Mouse (Mus musculus) MEL (cell line): ENCODE results near the gene Dtnb. TPM values are rescaled to one million over a fixed set of nuclear protein-coding genes. Genes with fewer than 3 reads are reported as not detected.

Experiments used
- DNase-seq: peaks from one replicate; pipeline ENCODE4 v3.0.0; 2011; ENCODE audit warnings: low read depth, low spot score
- H3K27ac ChIP-seq: 2 replicates; pipeline ENCODE4 v1.5.1; 2012; ENCODE audit warnings: low read depth, mild to moderate bottlenecking, control low read depth, low read length, moderate library complexity; ENCODE audit not compliant: control insufficient read depth
- H3K27me3 ChIP-seq, 2 experiments: fragments of 150-350 bp in 1 of 2; sonication (generic) in 1 of 2; 2 replicates each; pipeline ENCODE4 v1.6.1; 2012; ENCODE audit warnings: low read length in 2 of 2, mild to moderate bottlenecking in 2 of 2, improper control_type of control experiment in 1 of 2, moderate library complexity in 1 of 2; ENCODE audit not compliant: insufficient read depth in 2 of 2, control insufficient read depth in 1 of 2
- H3K36me3 ChIP-seq, 2 experiments: 2 replicates each; pipeline ENCODE4 v1.6.1; 2012 to 2014; ENCODE audit warnings: low read length in 2 of 2, improper control_type of control experiment in 1 of 2, inconsistent platforms in 1 of 2, mild to moderate bottlenecking in 1 of 2; ENCODE audit not compliant: insufficient read depth in 2 of 2, control insufficient read depth in 1 of 2
- H3K4me1 ChIP-seq, 2 experiments: fragments of 150-350 bp in 1 of 2; sonication (generic) in 1 of 2; 2 replicates each; pipeline ENCODE4 v1.6.1; 2012; ENCODE audit warnings: low read length in 2 of 2, improper control_type of control experiment in 1 of 2, mild to moderate bottlenecking in 1 of 2; ENCODE audit not compliant: insufficient read depth in 2 of 2, control insufficient read depth in 1 of 2
- H3K4me3 ChIP-seq, 2 experiments: fragments of 150-350 bp in 1 of 2; sonication (generic) in 1 of 2; 2 replicates each; pipeline ENCODE4 v1.5.1; 2012; ENCODE audit warnings: low read depth in 2 of 2, low read length in 2 of 2, mild to moderate bottlenecking in 2 of 2, moderate library complexity in 2 of 2, control low read depth in 1 of 2, improper control_type of control experiment in 1 of 2; ENCODE audit not compliant: control insufficient read depth in 1 of 2, insufficient read depth in 1 of 2
- H3K79me2 ChIP-seq: 2 replicates; pipeline ENCODE4 v1.6.1; 2012; ENCODE audit warnings: mild to moderate bottlenecking, low read length, moderate library complexity; ENCODE audit not compliant: control insufficient read depth, poor library complexity, insufficient read depth
- H3K9ac ChIP-seq: 2 replicates; pipeline ENCODE4 v1.6.1; 2012; ENCODE audit warnings: low read depth, mild to moderate bottlenecking, control low read depth, low read length, moderate library complexity; ENCODE audit not compliant: control insufficient read depth, poor library complexity, severe bottlenecking
- H3K9me3 ChIP-seq: fragments of 150-350 bp; sonication (generic); replicated peaks from 2 replicates; pipeline ENCODE4 v1.6.1; 2012; ENCODE audit warnings: mild to moderate bottlenecking, low read length, improper control_type of control experiment, moderate library complexity; ENCODE audit not compliant: insufficient read depth
- BHLHE40 ChIP-seq: IDR thresholded peaks from 2 replicates; pipeline ENCODE4 v1.6.1; 2012; ENCODE audit warnings: low read depth, mild to moderate bottlenecking, inconsistent platforms, low read length, improper control_type of control experiment, borderline replicate concordance
- CHD1 ChIP-seq: IDR thresholded peaks from 2 replicates; pipeline ENCODE4 v1.6.1; 2012; ENCODE audit warnings: low read depth, mild to moderate bottlenecking, inconsistent platforms, low read length, improper control_type of control experiment
- E2F4 ChIP-seq: IDR thresholded peaks from 2 replicates; pipeline ENCODE4 v1.6.1; 2011; ENCODE audit warnings: low read depth, low read length, improper control_type of control experiment, borderline replicate concordance
- EP300 ChIP-seq, 2 experiments: IDR thresholded peaks; 2 replicates each; pipeline ENCODE4 v1.6.1; 2011; ENCODE audit warnings: improper control_type of control experiment in 2 of 2, low read length in 2 of 2, low read depth in 1 of 2, mild to moderate bottlenecking in 1 of 2
- ETS1 ChIP-seq: IDR thresholded peaks from 2 replicates; pipeline ENCODE4 v1.6.1; 2012; ENCODE audit warnings: low read depth, mild to moderate bottlenecking, inconsistent platforms, low read length, improper control_type of control experiment, moderate library complexity
- HCFC1 ChIP-seq: IDR thresholded peaks from 2 replicates; pipeline ENCODE4 v1.6.1; 2012; ENCODE audit warnings: low read depth, mild to moderate bottlenecking, inconsistent platforms, low read length, improper control_type of control experiment, moderate library complexity
- JUND ChIP-seq: IDR thresholded peaks from 2 replicates; pipeline ENCODE4 v1.6.1; 2011; ENCODE audit warnings: low read depth, mild to moderate bottlenecking, improper control_type of control experiment, low read length
- KAT2A ChIP-seq: conservative IDR thresholded peaks from 2 replicates; pipeline ENCODE4 v1.6.1; 2012; ENCODE audit warnings: low read depth, low read length, improper control_type of control experiment, inconsistent platforms
- MAFK ChIP-seq: IDR thresholded peaks from 2 replicates; pipeline ENCODE4 v1.6.1; 2011; ENCODE audit warnings: low read depth, mild to moderate bottlenecking, low read length, improper control_type of control experiment, borderline replicate concordance
- MAX ChIP-seq: IDR thresholded peaks from 2 replicates; pipeline ENCODE4 v1.6.1; 2011; ENCODE audit warnings: low read length, improper control_type of control experiment
- MXI1 ChIP-seq: IDR thresholded peaks from 2 replicates; pipeline ENCODE4 v1.6.1; 2011; ENCODE audit warnings: mild to moderate bottlenecking, low read depth, low read length, improper control_type of control experiment
- MYB ChIP-seq: IDR thresholded peaks from 2 replicates; pipeline ENCODE4 v1.6.1; 2011; ENCODE audit warnings: mild to moderate bottlenecking, low read depth, low read length, improper control_type of control experiment
- NELFE ChIP-seq: IDR thresholded peaks from 2 replicates; pipeline ENCODE4 v1.6.1; 2011; ENCODE audit warnings: low read depth, low read length, improper control_type of control experiment
- NRF1 ChIP-seq: IDR thresholded peaks from 2 replicates; pipeline ENCODE4 v1.6.1; 2014; ENCODE audit warnings: low read depth, mild to moderate bottlenecking, inconsistent platforms, low read length, improper control_type of control experiment, moderate library complexity; ENCODE audit not compliant: poor library complexity, insufficient read depth, severe bottlenecking
- RAD21 ChIP-seq: IDR thresholded peaks from 2 replicates; pipeline ENCODE4 v1.6.1; 2011; ENCODE audit warnings: mild to moderate bottlenecking, low read depth, low read length, improper control_type of control experiment
- RCOR1 ChIP-seq: IDR thresholded peaks from 2 replicates; pipeline ENCODE4 v1.6.1; 2012; ENCODE audit warnings: low read depth, mild to moderate bottlenecking, inconsistent platforms, low read length, improper control_type of control experiment
- USF1 ChIP-seq: IDR thresholded peaks from 2 replicates; pipeline ENCODE4 v1.6.1; 2014; ENCODE audit warnings: low read depth, mild to moderate bottlenecking, inconsistent platforms, low read length, improper control_type of control experiment, moderate library complexity
- USF2 ChIP-seq, 2 experiments: IDR thresholded peaks; 2 replicates each; pipeline ENCODE4 v1.6.1; 2011 to 2012; ENCODE audit warnings: improper control_type of control experiment in 2 of 2, low read length in 2 of 2, borderline replicate concordance in 1 of 2, inconsistent platforms in 1 of 2, low read depth in 1 of 2, mild to moderate bottlenecking in 1 of 2; ENCODE audit not compliant: insufficient read depth in 1 of 2
- polyA plus RNA-seq, 2 experiments: library from polyadenylated mRNA; stranded (reverse) in 1 of 2; unstranded in 1 of 2; fragments of >175 nt in 1 of 2; fragments of >200 nt in 1 of 2; gene quantifications; 2 replicates each; pipeline versions ENCODE4 v1.2.1 to v1.2.4; 2012; ENCODE audit warnings: low replicate concordance in 2 of 2, low read depth in 1 of 2; ENCODE audit not compliant: insufficient read length in 2 of 2, insufficient read depth in 1 of 2, missing spikeins in 1 of 2
- total RNA-seq: library from RNA; depleted of rRNA; stranded (reverse); fragments of 300-350 nt; gene quantifications from 2 replicates; pipeline ENCODE4 v1.2.3, GENCODE M21; 2012

The Dtnb gene
- total and polyA plus RNA-seq, 3 experiments, result 18.6 to 24.9 TPM; not detected in 1

DNA sequence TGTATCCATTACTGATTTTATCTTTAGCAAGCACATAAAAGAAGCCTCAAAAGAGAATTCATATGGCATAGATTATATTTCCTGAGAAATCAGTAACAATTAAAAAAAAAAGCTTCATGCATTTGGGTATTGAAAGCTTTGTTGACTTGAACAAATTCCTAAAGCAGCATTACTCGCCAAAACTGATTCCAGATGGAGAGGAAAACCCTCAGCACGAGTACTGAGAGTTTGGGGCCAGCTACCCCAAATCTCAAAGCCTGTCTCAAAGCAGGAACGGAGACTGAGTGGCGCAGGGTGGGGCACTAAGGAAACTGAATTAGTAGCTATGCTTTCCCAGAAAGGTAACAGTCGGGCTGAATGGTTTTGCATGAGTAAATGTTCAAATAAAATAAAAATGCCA lies 108.5 kb downstream of the Dtnb start:
- Histone ChIP-seq H3K9ac (no peak overlapping the region), H3K27ac (no peak overlapping the region)
- TF ChIP-seq USF1 (no peak), KAT2A (no peak), MXI1 (no peak), RAD21 (no peak), NRF1 (no peak), MAX (no peak), NELFE (no peak)

DNA sequence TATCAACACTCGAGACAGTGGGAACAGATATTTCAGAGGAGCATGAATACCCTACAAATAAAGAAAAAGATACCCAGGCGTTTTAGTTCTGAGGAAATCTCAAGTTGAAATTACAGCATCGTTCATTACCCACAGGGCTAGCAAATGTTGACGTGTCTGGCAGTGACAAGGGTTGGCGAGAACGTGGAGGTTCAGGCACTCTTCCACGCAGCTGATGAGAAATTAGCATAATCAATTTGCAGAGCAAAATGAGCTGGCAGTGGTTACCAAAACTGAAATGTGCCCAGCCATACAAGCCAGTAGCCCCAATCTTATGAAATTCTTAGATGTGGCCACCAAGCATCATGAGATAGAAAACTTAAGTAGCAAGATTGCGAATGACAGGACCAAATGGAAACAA lies 110.9 kb downstream of the Dtnb start:
- H3K4me1 ChIP-seq, result no peaks in the 10 kb centered on the region
- no peak overlapping the region for H3K27ac ChIP-seq
- no peak overlapping the region for H3K4me3 ChIP-seq
- TF ChIP-seq JUND, result no peak
- no peak for TF ChIP-seq BHLHE40
- no peak for TF ChIP-seq MAFK
- TF ChIP-seq RCOR1, result no peak
- TF ChIP-seq MYB, result no peak
- no peak for TF ChIP-seq CHD1
- TF ChIP-seq EP300 (IDR thresholded peaks at IDR 0.05; ENCODE audit: low read depth in 1 of 2, low read length in 2 of 2), result no peak
- TF ChIP-seq RAD21, result no peak
- no peak for TF ChIP-seq USF2 (IDR thresholded peaks at IDR 0.05; ENCODE audit: borderline replicate concordance in 1 of 2, insufficient read depth in 1 of 2, low read depth in 1 of 2, low read length in 2 of 2)
- no peak for TF ChIP-seq KAT2A
- no peak for TF ChIP-seq ETS1
- TF ChIP-seq MAX, result no peak
- TF ChIP-seq NRF1, result no peak
- TF ChIP-seq E2F4, result no peak
- TF ChIP-seq HCFC1, result no peak
- TF ChIP-seq, all 39 proteins: peak for 0
- Histone ChIP-seq H3K27me3 (no peaks in the 10 kb centered on the region), H3K9ac (no peak overlapping the region), H3K36me3 (no peaks in the 10 kb centered on the region), H3K79me2 (no peaks in the 10 kb centered on the region), H3K9me3 (no peaks in the 10 kb centered on the region)
- DNase-seq, result no peak

More for the DNA sequence above, 108.5 kb downstream of the Dtnb start:
- Histone ChIP-seq H3K79me2 (no peaks in the 10 kb centered on the region), H3K4me1 (no peaks in the 10 kb centered on the region), H3K9me3 (no peaks in the 10 kb centered on the region), H3K4me3 (no peak overlapping the region), H3K36me3 (peaks cover 0 to 3% of the 10 kb centered on the region in 2 experiments; a peak in 2 of 4 replicates), H3K27me3 (no peaks in the 10 kb centered on the region)
- DNase-seq, result no peak
